Comparison of ENCODE assay signal across 18 mouse cellular contexts in the genomic region with DNA sequence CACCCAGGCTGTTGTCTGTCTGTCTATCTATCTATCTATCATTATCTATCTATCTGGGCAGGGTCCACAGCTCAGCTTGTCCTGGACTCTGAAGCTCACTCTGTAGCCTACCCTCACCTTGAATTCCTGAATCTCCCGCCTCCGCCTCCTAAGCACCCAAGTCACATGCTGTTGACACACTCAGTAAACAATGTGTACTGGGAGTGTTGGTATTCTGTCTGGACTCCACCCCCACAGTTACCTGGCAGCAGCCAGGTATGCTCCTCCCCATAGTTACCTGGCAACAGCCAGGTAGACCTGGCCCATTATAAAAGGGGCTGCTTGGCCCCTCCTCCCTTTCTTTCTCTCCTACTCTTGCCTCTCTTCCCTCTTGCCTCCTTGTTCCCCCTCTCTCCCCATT. TPM values are rescaled to one million over a fixed set of nuclear protein-coding genes. Genes with fewer than 3 reads are reported as not detected.
DNase-seq lines count a peak whose midpoint lies in the region; ATAC-seq and TF ChIP-seq lines count a peak whose summit lies in the region.
"Had no signal": no experiment of that assay in that cellular context is flagged by ENCODE, and none has a peak within 500 bp of the region (broad histone marks: within the 10 kb centered on the region; RNA-seq: fewer than 3 reads in every experiment).

No protein-coding gene starts in this region.

- no peaks in the 10 kb centered on the region for H3K9me3 ChIP-seq in lung, postnatal 0 days (ENCODE audit: low read length)
- no peaks in the 10 kb centered on the region for H3K9me3 ChIP-seq in intestine, embryonic 16.5 days (ENCODE audit: control insufficient read depth, low read length)
- H3K9me3 ChIP-seq: forebrain, embryonic 15.5 days; heart, embryonic 10.5 days; hindbrain, embryonic 15.5 days; kidney, embryonic 15.5 days; neural tube, embryonic 12.5 days had no signal

- no peak for TF ChIP-seq CTCF in lung, postnatal 0 days (IDR thresholded peaks at IDR 0.05)

- no peak overlapping the region for H3K4me3 ChIP-seq in lung, postnatal 0 days (ENCODE audit: low read depth, low read length)
- no peak overlapping the region for H3K4me3 ChIP-seq in intestine, embryonic 16.5 days (ENCODE audit: low read length)

- peaks cover 9% of the 10 kb centered on the region; the same call in 1 of the 2 replicates for H3K4me1 ChIP-seq in lung, postnatal 0 days (ENCODE audit: insufficient read depth, low read depth, low read length)
- H3K4me1 ChIP-seq in intestine, embryonic 16.5 days (ENCODE audit: control insufficient read depth, insufficient read depth, low read length) = peaks cover 25% of the 10 kb centered on the region

- 0 out of 2 replicates have a peak, but pooled peaks have one; percentile 49 for TF ChIP-seq EP300 in lung, postnatal 0 days (IDR thresholded peaks at IDR 0.05)

- WGBS in lung, postnatal 0 days = 69% methylated on average over 2 of the region's 2 CpGs
- 70% methylated on average over 2 of the region's 2 CpGs for WGBS in intestine, embryonic 16.5 days

- no peak overlapping the region for H3K4me2 ChIP-seq in lung, postnatal 0 days (replicated peaks; ENCODE audit: low read depth, low read length)
- H3K4me2 ChIP-seq in intestine, embryonic 16.5 days (ENCODE audit: low read depth, low read length) = no peak overlapping the region

- no peaks in the 10 kb centered on the region for H3K36me3 ChIP-seq in lung, postnatal 0 days (ENCODE audit: insufficient read depth, low read length)
- no peaks in the 10 kb centered on the region for H3K36me3 ChIP-seq in intestine, embryonic 16.5 days (ENCODE audit: control insufficient read depth, insufficient read depth, low read length)
- H3K36me3 ChIP-seq: forebrain, embryonic 15.5 days; heart, embryonic 10.5 days; hindbrain, embryonic 15.5 days; kidney, embryonic 15.5 days; neural tube, embryonic 12.5 days had no signal

- no peak overlapping the region for H3K27ac ChIP-seq in lung, postnatal 0 days (ENCODE audit: low read length)
- H3K27ac ChIP-seq in intestine, embryonic 16.5 days (ENCODE audit: low read length) = no peak overlapping the region
- H3K27ac ChIP-seq: forebrain, embryonic 15.5 days; hindbrain, embryonic 15.5 days; kidney, embryonic 15.5 days; left cerebral cortex, adult 2 months; liver, embryonic 14.5 days; neural tube, embryonic 12.5 days had no signal

- ATAC-seq in lung, postnatal 0 days = peak; percentile 47
- ATAC-seq in intestine, embryonic 16.5 days = peak; percentile 25
- ATAC-seq: forebrain, embryonic 15.5 days had no signal

- H3K9ac ChIP-seq in lung, postnatal 0 days (replicated peaks; ENCODE audit: low read depth) = no peak overlapping the region
- H3K9ac ChIP-seq in intestine, embryonic 16.5 days (ENCODE audit: low read depth, low read length) = no peak overlapping the region
- H3K9ac ChIP-seq: hindbrain, embryonic 15.5 days; liver, embryonic 14.5 days had no signal

- DNase-seq in kidney, adult 11 months = peak; percentile 52
- DNase-seq in kidney, adult 8-10 months = no peak
- peak; percentile 84 for DNase-seq in lung, postnatal 0 days (ENCODE audit: low spot score)
- no peak for DNase-seq in lung, postnatal 14 days
- DNase-seq in yolk sac, embryonic 10.5 days (ENCODE audit: low spot score) = peak; percentile 81
- DNase-seq in spleen, postnatal 10 days (ENCODE audit: low spot score in 2 of 2) = no peak
- DNase-seq: adrenal gland, postnatal 14 days; heart, postnatal 4 days; midbrain, embryonic 14.5 days; right cerebral cortex, postnatal 14 days had no signal

- H3K27me3 ChIP-seq in lung, postnatal 0 days (replicated peaks; ENCODE audit: insufficient read depth, low read length) = no peaks in the 10 kb centered on the region
- no peaks in the 10 kb centered on the region for H3K27me3 ChIP-seq in intestine, embryonic 16.5 days (replicated peaks; ENCODE audit: control insufficient read depth, insufficient read depth, low read length)
- H3K27me3 ChIP-seq: forebrain, embryonic 15.5 days had no signal

RNA-seq across cellular contexts. Expression of a gene that starts 1.0 kb away (rescaled TPM):
- 222 and 246 TPM in 2 replicates for polyA plus RNA-seq in lung, postnatal 0 days (2015; fragmentation: Nextera tagmentation; extraction: Ambion mirVana)
- polyA plus RNA-seq in intestine, embryonic 16.5 days (2015; fragmentation: Nextera tagmentation; extraction: Ambion mirVana) = 40.8 and 45.2 TPM in 2 replicates

RNA-seq across cellular contexts. Expression of a gene that starts 6.4 kb away (rescaled TPM):
- polyA plus RNA-seq in lung, postnatal 0 days (2015; fragmentation: Nextera tagmentation; extraction: Ambion mirVana) = 429 and 453 TPM in 2 replicates
- polyA plus RNA-seq in intestine, embryonic 16.5 days (2015; fragmentation: Nextera tagmentation; extraction: Ambion mirVana) = 626 and 672 TPM in 2 replicates

RNA-seq across cellular contexts. Expression of a gene that starts 15.7 kb away (rescaled TPM):
- polyA plus RNA-seq in lung, postnatal 0 days (2015; fragmentation: Nextera tagmentation; extraction: Ambion mirVana) = 2.0 and 2.5 TPM in 2 replicates
- polyA plus RNA-seq in intestine, embryonic 16.5 days (2015; fragmentation: Nextera tagmentation; extraction: Ambion mirVana) = 6.2 and 6.8 TPM in 2 replicates

RNA-seq across cellular contexts. Expression of a gene that starts 39.8 kb away (rescaled TPM):
- 123 and 134 TPM in 2 replicates for polyA plus RNA-seq in lung, postnatal 0 days (2015; fragmentation: Nextera tagmentation; extraction: Ambion mirVana)
- polyA plus RNA-seq in intestine, embryonic 16.5 days (2015; fragmentation: Nextera tagmentation; extraction: Ambion mirVana) = 261 and 264 TPM in 2 replicates

RNA-seq across cellular contexts. Expression of a gene that starts 50.0 kb away (rescaled TPM):
- 93.9 and 96.2 TPM in 2 replicates for polyA plus RNA-seq in lung, postnatal 0 days (2015; fragmentation: Nextera tagmentation; extraction: Ambion mirVana)
- polyA plus RNA-seq in intestine, embryonic 16.5 days (2015; fragmentation: Nextera tagmentation; extraction: Ambion mirVana) = 83.1 and 83.7 TPM in 2 replicates

Comparison
In these comparisons a context has a peak if more than half of its experiments do, and no peak if none do; other contexts are left out.
1. DNase-seq: peak in kidney, adult 11 months (single experiment), lung, postnatal 0 days (single experiment) and yolk sac, embryonic 10.5 days (single experiment); none in kidney, adult 8-10 months (0 of 2), lung, postnatal 14 days (single experiment) and spleen, postnatal 10 days (0 of 2).